Mouse (Mus musculus) adrenal gland, adult 8-10 months (tissue): ENCODE data around the gene Rbpms2. TPM values are rescaled to one million over a fixed set of nuclear protein-coding genes. Genes with fewer than 3 reads are reported as not detected.

ENCODE experiments used
- DNase-seq: peaks from one replicate; pipeline ENCODE4 v3.0.0; 2022
- total RNA-seq, 4 experiments: library from RNA; stranded (reverse); gene quantifications; 2 replicates each; pipeline ENCODE4 v1.2.4; 2022

Rbpms2 gene
- total RNA-seq, 4 experiments from 2014 or later: 50.0 to 107 (median 75.9) TPM

GRCm38 (mm10) chr9:65697356-65697755 is 67.9 kb downstream of the Rbpms2 start:
- DNase-seq: no peak

GRCm38 (mm10) chr9:65697992-65698391 is 68.5 kb downstream of the Rbpms2 start:
- no peak for DNase-seq

GRCm38 (mm10) chr9:65700504-65700903 is 71.1 kb downstream of the Rbpms2 start:
- no peak for DNase-seq

DNA sequence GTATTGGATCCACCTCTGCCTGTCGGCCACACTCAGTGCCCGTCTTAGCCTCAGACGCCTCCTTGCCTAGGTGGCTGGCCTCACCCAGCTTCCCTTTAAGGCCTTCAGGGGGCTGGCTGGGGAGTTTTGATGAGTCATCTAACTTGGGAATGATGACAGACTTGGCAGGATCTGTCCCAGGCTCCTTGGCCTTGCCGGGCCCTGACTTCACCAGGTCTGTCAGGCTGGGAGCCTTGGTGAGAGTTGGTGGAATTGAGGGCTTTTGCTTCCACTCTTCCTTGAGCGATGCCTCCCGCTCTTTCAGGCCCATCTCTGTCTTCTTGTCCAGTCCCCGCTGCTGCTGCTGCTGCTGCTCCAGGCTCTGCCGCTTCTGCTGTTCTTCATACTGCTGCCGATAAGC is 72.8 kb downstream of the Rbpms2 start:
- no peak for DNase-seq

DNA sequence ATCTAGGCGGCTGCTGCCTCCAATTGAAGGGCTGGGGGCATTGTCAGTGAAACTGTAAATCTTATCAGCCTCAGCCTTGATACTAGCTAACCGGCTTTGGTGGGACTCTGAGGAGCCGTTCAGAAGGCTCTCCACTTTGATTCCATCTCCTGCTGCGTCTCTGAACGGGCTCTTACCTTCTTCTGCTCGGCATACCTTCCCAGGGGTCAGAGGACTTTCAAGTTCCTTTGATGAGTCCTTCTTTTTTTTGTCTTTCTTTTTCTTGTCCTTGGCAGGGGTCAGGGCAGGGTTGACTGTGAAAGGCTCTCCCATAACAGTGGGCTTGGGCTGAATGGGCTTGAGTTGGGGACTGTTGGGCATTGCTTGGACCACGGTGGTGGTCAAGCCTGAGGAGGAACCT is 73.8 kb downstream of the Rbpms2 start:
- DNase-seq: no peak

GRCm38 (mm10) chr9:65703926-65704595 is 74.6 kb downstream of the Rbpms2 start:
- DNase-seq: no peak

Other genes with a start within 250 kb of the Rbpms2 start
- under 1 TPM in 3 of 4 experiments, not detected in 1; 0.13 to 0.23 (median 0.21) TPM for gene Kbtbd13, start 238.0 kb upstream of the Rbpms2 start, total RNA-seq
- gene Rasl12, start 231.1 kb upstream of the Rbpms2 start, total RNA-seq: 10 to 100 TPM in 1 of 4 experiments, 1 to 10 TPM in 3; 5.9 to 20.4 (median 7.2) TPM
- gene Slc51b, start 206.7 kb upstream of the Rbpms2 start, total RNA-seq: not detected
- gene Mtfmt, start 193.9 kb upstream of the Rbpms2 start, total RNA-seq: 10 to 100 TPM; 14.3 to 22.7 (median 16.4) TPM
- gene Spg21, start 168.7 kb upstream of the Rbpms2 start, total RNA-seq: 10 to 100 TPM; 49.3 to 68.2 (median 60.7) TPM
- gene Ankdd1a, start 109.5 kb upstream of the Rbpms2 start, total RNA-seq: 1 to 10 TPM; 3.5 to 6.0 (median 5.6) TPM
- 10 to 100 TPM; 52.6 to 84.0 (median 64.7) TPM for gene Plekho2, start 49.6 kb upstream of the Rbpms2 start, total RNA-seq
- under 1 TPM in 3 of 4 experiments, not detected in 1; 0.06 to 0.49 (median 0.22) TPM for gene Pif1, start 42.5 kb upstream of the Rbpms2 start, total RNA-seq
- 100 to 1,000 TPM; 138 to 203 (median 175) TPM for gene Oaz2, start 38.4 kb downstream of the Rbpms2 start, total RNA-seq
- gene Zfp609, start 197.9 kb downstream of the Rbpms2 start, total RNA-seq: 10 to 100 TPM; 23.8 to 33.5 (median 28.4) TPM